Mouse (Mus musculus): ENCODE measurements around the gene 1700020L24Rik.

DNA sequence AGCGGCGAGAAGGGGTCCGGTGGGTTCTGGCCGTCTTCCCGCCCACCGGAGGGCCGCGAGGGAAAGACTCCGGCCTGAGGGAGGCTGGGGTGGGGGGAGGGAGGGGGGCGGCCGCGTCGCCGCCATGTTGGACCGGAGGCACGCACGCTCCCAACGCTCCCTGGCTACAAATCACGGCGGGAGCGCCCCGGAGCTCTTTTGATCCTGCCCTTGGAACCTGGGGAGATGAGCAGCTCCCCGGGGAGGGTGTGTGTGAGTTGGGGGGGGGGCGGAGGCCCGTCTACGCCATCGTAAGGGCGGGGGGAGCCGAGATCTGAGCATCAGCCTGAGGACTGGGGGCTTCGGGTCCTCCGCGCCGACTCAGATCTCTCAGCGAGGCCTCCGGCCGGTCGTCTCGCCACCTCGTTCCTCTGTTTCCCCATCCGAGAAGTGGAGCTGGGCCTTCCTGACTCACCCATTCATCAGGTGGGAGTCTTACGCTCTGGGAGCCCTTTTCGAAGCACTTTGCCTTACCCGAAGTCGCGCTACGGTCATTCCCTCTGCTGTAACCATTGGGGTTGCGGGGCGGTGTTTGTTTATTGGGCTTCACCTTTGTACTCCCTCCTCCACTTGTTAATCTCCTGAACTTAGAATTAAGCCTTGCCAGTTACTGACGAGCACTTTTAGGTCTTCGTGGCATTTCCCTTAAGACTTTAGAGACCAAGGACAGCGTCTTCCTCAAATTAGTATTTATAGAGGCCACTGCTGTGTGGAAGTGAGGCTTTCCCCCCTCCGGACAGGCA, 35.9 kb downstream of the 1700020L24Rik start:
- TF ChIP-seq CTCF (IDR thresholded peaks at IDR 0.05; ENCODE audit: low read depth) (no peak), EP300 (optimal IDR thresholded peaks at IDR 0.05) (no peak)

Measured in stomach, postnatal 0 days (tissue).